Mouse (Mus musculus): ENCODE data around the gene 1700001K19Rik.
"Not testable (repeated sequence)": the region's sequence is repeated elsewhere in the genome, so short reads cannot be mapped to it uniquely, and the experiment has no call there.

The 1700001K19Rik gene

DNA sequence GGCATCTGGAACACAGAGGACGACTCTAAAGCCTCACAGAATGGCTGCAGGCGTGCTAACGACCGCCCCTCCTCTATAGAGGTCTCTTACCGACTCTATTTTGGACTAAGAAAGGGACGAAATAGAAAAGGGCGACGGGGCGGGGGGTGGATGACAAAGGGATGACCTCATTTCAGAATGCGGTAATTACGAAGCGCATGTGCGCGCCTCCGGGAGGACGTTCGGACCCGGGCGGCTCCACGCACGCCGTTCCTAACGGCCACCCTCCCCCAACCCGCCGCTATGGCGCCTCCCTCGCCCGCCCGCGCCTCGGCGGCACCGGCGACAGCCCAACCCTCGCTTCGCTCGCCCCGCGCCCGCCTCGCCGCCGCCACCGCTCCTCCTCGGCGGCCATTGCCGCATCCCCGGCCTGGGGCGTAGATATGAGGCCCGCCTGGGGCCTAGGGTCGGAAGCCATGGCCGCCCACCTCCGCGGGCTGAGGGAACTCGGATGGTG is 13.3 kb upstream of the 1700001K19Rik start:
- peak in 1 of 2 experiments; percentile 38 for DNase-seq

DNA sequence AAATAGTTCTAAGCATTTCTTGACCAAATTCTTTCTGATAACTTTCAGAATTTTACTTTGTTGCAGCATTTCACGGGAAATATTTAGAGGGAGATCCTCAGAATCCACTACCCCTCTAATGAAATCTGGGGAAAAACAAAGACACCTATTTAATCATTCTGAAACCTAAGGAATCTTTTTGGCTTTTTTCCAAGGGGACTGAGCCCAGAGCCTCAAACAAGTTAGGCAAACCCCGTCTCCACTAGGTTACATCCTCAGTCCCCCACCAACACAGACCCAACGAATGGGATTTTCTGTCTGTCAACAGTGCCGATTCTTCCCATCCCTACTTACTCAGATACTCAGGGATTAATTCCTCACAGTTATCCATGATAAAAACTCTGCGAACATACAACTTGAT is 11.0 kb upstream of the 1700001K19Rik start:
- DNase-seq: not testable (repeated sequence)

GRCm38 (mm10) chr12:110689919-110690643 is 7.7 kb upstream of the 1700001K19Rik start:
- DNase-seq: no peak

DNA sequence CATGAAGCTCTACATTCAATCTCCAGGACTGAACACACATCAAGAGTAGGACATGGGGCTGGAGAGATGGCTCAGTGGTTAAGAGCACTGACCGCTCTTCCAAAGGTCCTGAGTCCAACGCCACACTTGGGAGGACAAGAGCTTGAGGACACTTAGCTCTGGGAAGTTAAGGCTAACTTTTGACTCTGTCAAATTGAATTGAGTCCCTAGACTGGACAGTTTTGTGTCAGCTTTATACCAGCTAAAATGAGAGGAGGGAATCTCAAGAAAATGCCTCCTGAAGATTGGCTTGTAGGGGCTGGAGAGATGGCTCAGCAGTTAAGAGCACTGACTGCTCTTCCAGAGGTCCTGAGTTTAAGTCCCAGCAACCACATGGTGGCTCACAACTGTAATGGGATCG is 6.5 kb upstream of the 1700001K19Rik start:
- not testable (repeated sequence) for DNase-seq

- DNase-seq: peak; percentile 77 to 82
Observed at GRCm38 (mm10) chr12:110687894-110688734, 5.7 kb upstream of the 1700001K19Rik start.

GRCm38 (mm10) chr12:110683580-110683979 is 1.2 kb upstream of the 1700001K19Rik start:
- no peak for DNase-seq

DNA sequence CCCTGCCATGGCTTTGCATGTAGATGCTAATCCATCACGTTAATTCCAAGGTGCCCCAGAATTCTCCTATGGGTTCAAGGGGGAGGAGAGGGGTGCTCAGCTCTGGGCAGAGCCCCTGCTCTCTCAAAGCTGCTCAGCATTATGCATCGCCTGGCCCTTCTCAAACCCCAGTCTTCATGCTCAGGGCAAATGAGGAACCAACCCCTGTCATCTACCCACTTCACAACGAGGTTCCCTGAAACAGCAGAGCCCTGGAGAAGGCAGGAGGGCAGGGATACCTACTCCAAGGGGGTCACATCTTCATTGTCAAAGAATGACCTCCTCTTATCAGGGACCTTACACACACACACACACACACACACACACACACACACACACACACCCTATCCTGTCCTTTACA is 541 bp downstream of the 1700001K19Rik start:
- DNase-seq: no peak

DNA sequence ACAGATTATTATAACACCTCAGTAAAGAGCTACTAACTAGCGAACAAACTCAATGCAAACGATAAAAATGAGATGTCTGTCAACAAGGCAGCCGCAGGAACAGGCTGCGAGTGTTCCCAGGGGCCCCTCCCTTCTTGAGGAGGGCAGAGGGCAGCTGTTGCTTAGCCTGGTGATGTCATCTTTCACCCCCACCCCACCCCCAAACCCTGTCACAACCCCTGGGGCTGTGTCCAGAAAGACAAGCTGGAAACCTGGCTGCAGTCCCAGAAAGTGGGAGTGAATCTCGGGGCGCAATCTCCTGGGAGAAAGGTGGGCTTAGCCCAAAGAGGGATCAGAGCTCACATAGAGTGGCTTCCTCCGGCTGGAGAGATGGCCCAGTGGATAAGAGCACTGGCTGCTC is 1.2 kb downstream of the 1700001K19Rik start:
- DNase-seq: no peak

DNA sequence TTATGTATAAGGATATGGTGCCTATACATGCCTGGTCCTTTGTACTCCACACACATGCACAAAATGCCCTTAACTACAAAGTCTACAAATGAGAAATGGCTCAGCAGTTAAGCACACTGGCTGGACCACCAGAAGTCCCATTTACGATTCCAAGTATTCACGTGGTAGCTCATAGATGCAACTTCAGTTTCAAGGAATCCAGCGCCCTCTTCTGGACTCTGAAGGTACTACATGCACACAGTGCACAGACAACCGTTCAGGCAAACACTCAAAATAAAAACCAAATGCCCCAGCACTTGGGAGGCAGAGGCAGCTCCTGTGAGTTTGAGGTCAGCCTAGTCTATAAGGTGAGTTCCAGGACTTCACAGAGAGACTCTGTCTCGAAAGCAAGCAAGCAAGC is 8.2 kb downstream of the 1700001K19Rik start:
- DNase-seq: peak in 1 of 2 experiments; percentile 21

GRCm38 (mm10) chr12:110667466-110668077 is 14.8 kb downstream of the 1700001K19Rik start:
- DNase-seq: peak in 1 of 2 experiments; percentile 28

DNA sequence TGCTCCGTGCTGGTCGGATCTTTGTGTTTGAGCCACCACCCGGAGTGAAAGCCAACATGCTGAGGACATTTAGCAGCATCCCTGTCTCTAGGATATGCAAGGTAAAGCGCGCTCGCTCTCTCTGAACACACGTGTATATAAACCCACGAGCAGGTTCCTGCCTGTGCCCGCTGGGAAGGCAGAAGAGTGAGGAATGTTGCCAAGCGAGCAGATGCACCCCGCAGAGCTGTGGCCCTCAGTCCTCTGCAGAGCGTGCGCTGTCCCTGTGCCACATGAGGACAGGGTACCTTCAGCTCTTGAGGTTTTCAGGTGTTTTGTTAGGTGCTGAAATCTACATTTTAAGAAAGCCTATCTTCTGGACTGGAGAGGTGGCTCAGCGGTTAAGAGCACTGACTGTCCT is 20.7 kb downstream of the 1700001K19Rik start:
- no peak for DNase-seq

DNA sequence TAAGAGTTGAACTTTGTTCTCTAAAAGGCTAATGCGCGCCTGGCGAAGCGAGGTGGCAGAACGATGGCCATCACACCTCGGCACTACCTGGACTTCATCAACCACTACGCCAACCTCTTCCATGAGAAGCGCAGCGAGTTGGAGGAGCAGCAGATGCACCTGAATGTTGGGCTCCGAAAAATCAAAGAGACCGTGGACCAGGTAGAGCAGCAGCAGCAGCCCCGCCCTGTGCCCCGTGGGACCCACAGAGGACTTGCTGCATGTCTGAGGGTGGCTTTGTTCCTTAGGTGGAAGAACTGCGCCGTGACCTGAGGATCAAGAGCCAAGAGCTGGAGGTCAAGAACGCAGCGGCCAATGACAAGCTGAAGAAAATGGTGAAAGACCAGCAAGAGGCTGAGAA is 31.0 kb downstream of the 1700001K19Rik start:
- DNase-seq: no peak

- no peak for DNase-seq
Observed at GRCm38 (mm10) chr12:110650241-110650641, 32.2 kb downstream of the 1700001K19Rik start.

DNA sequence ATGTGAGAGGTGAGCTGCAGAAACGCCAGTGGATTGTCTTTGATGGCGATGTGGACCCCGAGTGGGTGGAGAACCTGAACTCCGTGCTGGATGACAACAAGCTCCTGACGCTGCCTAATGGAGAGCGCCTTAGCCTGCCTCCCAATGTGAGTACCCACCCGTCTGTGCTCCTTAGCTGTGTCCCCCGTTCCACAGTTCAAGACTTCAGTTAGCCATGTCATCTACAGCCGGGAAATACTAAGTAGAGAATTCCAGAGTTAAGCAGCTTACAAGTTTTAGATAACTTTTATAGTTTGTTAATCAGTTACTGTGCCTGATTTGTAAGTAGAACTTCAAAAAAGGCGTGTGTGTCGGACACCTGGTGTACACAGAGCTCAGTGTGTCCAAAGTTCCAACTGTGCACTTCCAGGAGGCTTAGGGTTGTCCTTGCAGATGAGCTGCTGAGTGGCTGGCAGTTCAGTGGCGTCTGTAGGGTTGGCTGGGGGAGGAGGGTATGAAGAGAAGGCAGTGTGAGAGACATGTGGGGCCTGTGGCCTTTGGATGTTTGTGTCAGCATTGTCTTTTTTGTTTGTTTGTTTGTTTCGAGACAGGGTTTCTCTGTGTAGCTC is 44.8 kb downstream of the 1700001K19Rik start:
- peak in 1 of 2 experiments; percentile 29 for DNase-seq

- DNase-seq: no peak
Observed at GRCm38 (mm10) chr12:110636293-110636692, 46.1 kb downstream of the 1700001K19Rik start.

DNA sequence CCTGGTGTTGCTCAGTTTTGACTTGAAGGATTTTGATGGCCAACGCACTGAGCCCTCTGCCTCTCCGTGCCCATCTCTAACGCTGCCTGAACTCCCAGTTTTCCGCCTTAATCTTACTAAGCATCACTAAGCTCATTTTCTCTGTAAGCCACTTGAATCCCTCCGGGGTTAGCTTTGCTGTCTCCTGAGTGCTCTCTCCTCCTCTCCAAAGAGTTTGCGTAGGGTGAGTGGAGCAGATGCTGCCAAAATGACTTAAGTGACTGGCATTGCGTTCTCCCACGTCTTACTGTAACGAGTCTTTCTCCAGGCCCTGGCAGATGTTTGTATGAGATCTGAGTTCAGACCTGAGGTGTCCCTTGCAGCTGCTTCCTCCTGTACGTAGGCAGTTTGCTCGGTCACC is 52.4 kb downstream of the 1700001K19Rik start:
- no peak for DNase-seq

Measured in kidney, adult 8-10 months (tissue).